Mouse (Mus musculus): ENCODE results near the gene Tln1.

GRCm38 (mm10) chr4:43496587-43496986, 65.9 kb downstream of the Tln1 start:
- TF ChIP-seq CTCF (IDR thresholded peaks at IDR 0.05; ENCODE audit: low read depth) (no peak), EP300 (IDR thresholded peaks at IDR 0.05; ENCODE audit: low read depth) (no peak)

Measured in heart, postnatal 0 days (tissue).